Mouse (Mus musculus) intestine, postnatal 0 days (tissue): ENCODE data around the gene Creb3l4. TPM values are rescaled to one million over a fixed set of nuclear protein-coding genes. Genes with fewer than 3 reads are reported as not detected.

Experiments used
- ATAC-seq: fragments of 200-750 bp; cut with Nextera tagmentation; 2 replicates; pipeline ENCODE4 v1.8.0; 2017; ENCODE audit warnings: mild to moderate bottlenecking, moderate TSS enrichment, moderate library complexity
- H3K27ac ChIP-seq: fragments of 300-500 bp; sonication (generic); 2 replicates; pipeline ENCODE4 v1.5.1; 2014; ENCODE audit warnings: mild to moderate bottlenecking, low read depth, low read length, moderate library complexity
- H3K27me3 ChIP-seq: fragments of 300-500 bp; sonication (generic); replicated peaks from 2 replicates; pipeline ENCODE4 v1.6.1; 2014; ENCODE audit warnings: low read length, mixed read lengths; ENCODE audit not compliant: control insufficient read depth, insufficient read depth
- H3K36me3 ChIP-seq: fragments of 300-500 bp; sonication (generic); 2 replicates; pipeline ENCODE4 v1.6.1; 2014; ENCODE audit warnings: mild to moderate bottlenecking, moderate library complexity; ENCODE audit not compliant: control insufficient read depth, insufficient read depth
- H3K4me1 ChIP-seq: fragments of 300-500 bp; sonication (generic); replicated peaks from 2 replicates; pipeline ENCODE4 v1.6.1; 2014; ENCODE audit warnings: antibody characterized with exemption, low read length, mixed read lengths; ENCODE audit not compliant: control insufficient read depth, insufficient read depth
- H3K4me2 ChIP-seq: fragments of 300-500 bp; sonication (generic); replicated peaks from 2 replicates; pipeline ENCODE4 v1.6.1; 2014; ENCODE audit warnings: low read depth, mild to moderate bottlenecking, moderate library complexity
- H3K4me3 ChIP-seq: fragments of 300-500 bp; sonication (generic); 2 replicates; pipeline ENCODE4 v1.5.1; 2014; ENCODE audit warnings: low read depth, low read length
- H3K9ac ChIP-seq: fragments of 300-500 bp; sonication (generic); 2 replicates; pipeline ENCODE4 v1.6.1; 2014; ENCODE audit warnings: mild to moderate bottlenecking, low read depth, low read length
- H3K9me3 ChIP-seq: fragments of 300-500 bp; sonication (generic); 2 replicates; pipeline ENCODE4 v1.6.1; 2016; ENCODE audit warnings: mixed run types; ENCODE audit not compliant: control insufficient read depth
- CTCF ChIP-seq: sonication (generic); IDR thresholded peaks from 2 replicates; pipeline ENCODE4 v1.5.1; 2016; ENCODE audit warnings: low read depth, mild to moderate bottlenecking, control low read depth, antibody characterized with exemption, moderate library complexity
- WGBS: fragments of 180-500 bp; shearing (Covaris S2); extraction: QIAGEN DNeasy Blood & Tissue Kit; methylation state at CpG from one replicate; pipeline ENCODE4 v1.1.7; 2014; 5-methylcytosine and 5-hydroxymethylcytosine counted together
- polyA plus RNA-seq: library from polyadenylated mRNA; unstranded; fragments of >200 nt; fragmentation: Nextera tagmentation; extraction: Ambion mirVana; gene quantifications from 2 replicates; pipeline ENCODE4 v1.2.1, GENCODE M21; 2015

Creb3l4 gene
- polyA plus RNA-seq, 1 experiment from 2014 or later = 8.6 TPM

- 17% methylated on average over 5 of the region's 5 CpGs for WGBS
- H3K9me3 ChIP-seq = no peaks in the 10 kb centered on the region
- peak overlapping the region; percentile 75 for H3K4me2 ChIP-seq
- ATAC-seq = no peak
- no peaks in the 10 kb centered on the region for H3K4me1 ChIP-seq
- TF ChIP-seq CTCF = no peak
- H3K36me3 ChIP-seq = peaks cover 8% of the 10 kb centered on the region
- H3K27ac ChIP-seq = peak overlapping the region; percentile 54; the same call in 1 of the 2 replicates
- H3K4me3 ChIP-seq = peak overlapping the region; percentile 49
- H3K27me3 ChIP-seq = no peaks in the 10 kb centered on the region
- H3K9ac ChIP-seq = peak overlapping the region; percentile 70
These were observed 22.2 kb downstream of the Creb3l4 start for GRCm38 (mm10) chr3:90221123-90221522.

DNA sequence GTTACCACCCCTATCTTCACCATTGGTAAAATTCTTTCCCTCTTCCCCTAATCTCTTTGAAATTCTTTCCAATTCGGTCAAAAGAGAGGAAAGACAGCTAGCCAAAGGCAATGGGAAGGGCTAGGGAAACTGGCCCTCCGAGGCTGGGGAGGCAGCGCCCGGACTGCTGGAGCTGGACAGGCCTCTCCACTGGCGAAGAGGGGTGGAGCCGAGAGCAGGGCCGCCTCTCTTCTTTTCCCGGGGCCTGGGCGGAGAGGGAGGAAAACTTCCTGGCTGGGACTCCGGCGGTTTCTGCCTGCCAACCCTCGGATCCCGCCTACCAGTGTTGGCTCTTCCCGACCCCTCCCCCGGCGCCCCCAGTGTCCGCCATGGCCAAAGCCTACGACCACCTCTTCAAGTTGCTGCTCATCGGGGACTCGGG, 22.8 kb downstream of the Creb3l4 start:
- peak overlapping the region; percentile 65 for H3K27ac ChIP-seq
- H3K4me1 ChIP-seq = no peaks in the 10 kb centered on the region
- peaks cover 7% of the 10 kb centered on the region for H3K36me3 ChIP-seq
- H3K4me2 ChIP-seq = peak overlapping the region; percentile 75
- peak; percentile 69 for ATAC-seq
- 0% methylated on average over 18 of the region's 20 CpGs for WGBS
- H3K4me3 ChIP-seq = peak overlapping the region; percentile 49
- no peaks in the 10 kb centered on the region for H3K27me3 ChIP-seq
- no peaks in the 10 kb centered on the region for H3K9me3 ChIP-seq
- peak overlapping the region; percentile 70 for H3K9ac ChIP-seq
- no peak for TF ChIP-seq CTCF

- ATAC-seq = peak; percentile 44; the same call in 1 of the 2 replicates
- peak overlapping the region; percentile 70; the same call in 1 of the 2 replicates for H3K9ac ChIP-seq
- no peaks in the 10 kb centered on the region for H3K27me3 ChIP-seq
- H3K9me3 ChIP-seq = no peaks in the 10 kb centered on the region
- H3K36me3 ChIP-seq = peaks cover 5% of the 10 kb centered on the region; the same call in 1 of the 2 replicates
- H3K4me3 ChIP-seq = peak overlapping the region; percentile 49
- H3K4me1 ChIP-seq = no peaks in the 10 kb centered on the region
- peak; percentile 86 for TF ChIP-seq CTCF
- H3K4me2 ChIP-seq = peak overlapping the region; percentile 75
- H3K27ac ChIP-seq = peak overlapping the region; percentile 65
- 8% methylated on average over 6 of the region's 6 CpGs for WGBS
These were observed 23.2 kb downstream of the Creb3l4 start for GRCm38 (mm10) chr3:90220088-90220487.

- Histone ChIP-seq H3K4me2 (no peak overlapping the region), H3K9ac (no peak overlapping the region), H3K36me3 (peaks cover 14% of the 10 kb centered on the region), H3K4me3 (no peak overlapping the region), H3K9me3 (no peaks in the 10 kb centered on the region), H3K27me3 (no peaks in the 10 kb centered on the region), H3K4me1 (0 out of 2 replicates have a peak, but pooled peaks cover 7% of the 10 kb centered on the region), H3K27ac (no peak overlapping the region)
- peak; percentile 53 for TF ChIP-seq CTCF
- 47% methylated on average over 1 of the region's 1 CpGs for WGBS
- no peak for ATAC-seq
These were observed 27.4 kb downstream of the Creb3l4 start for GRCm38 (mm10) chr3:90215825-90216380.

- Histone ChIP-seq H3K27ac (no peak overlapping the region), H3K27me3 (no peaks in the 10 kb centered on the region), H3K4me2 (peak overlapping the region; percentile 65), H3K4me3 (peak overlapping the region; percentile 69), H3K4me1 (0 out of 2 replicates have a peak, but pooled peaks cover 7% of the 10 kb centered on the region), H3K9me3 (no peaks in the 10 kb centered on the region), H3K36me3 (peaks cover 18% of the 10 kb centered on the region), H3K9ac (peak overlapping the region; percentile 84; the same call in 1 of the 2 replicates)
- TF ChIP-seq CTCF = no peak
- 12% methylated on average over 12 of the region's 12 CpGs for WGBS
- ATAC-seq = 0 out of 2 replicates have a peak, but pooled peaks have one; percentile 26
These were observed 29.2 kb downstream of the Creb3l4 start for GRCm38 (mm10) chr3:90213956-90214684.

- Histone ChIP-seq H3K4me1 (0 out of 2 replicates have a peak, but pooled peaks cover 7% of the 10 kb centered on the region), H3K9ac (peak within 1 kb of the TSS; percentile 84), H3K4me2 (peak within 1 kb of the TSS; percentile 65), H3K36me3 (peaks cover 21% of the 10 kb centered on the region), H3K4me3 (peak within 1 kb of the TSS; percentile 69), H3K9me3 (no peaks in the 10 kb centered on the region), H3K27ac (peak within 1 kb of the TSS; percentile 68), H3K27me3 (no peaks in the 10 kb centered on the region)
- peak; percentile 89 for ATAC-seq
- under 1% methylated on average over 42 of the region's 42 CpGs for WGBS
- no peak for TF ChIP-seq CTCF
These were observed 29.9 kb downstream of the Creb3l4 start, which contains the start of the genes Rps27 and Rab13 for GRCm38 (mm10) chr3:90213377-90213866. Gene Rps27 (minus strand): TSS chr3:90213651. Gene Rab13 (plus strand): TSS chr3:90213695.
